Mouse (Mus musculus): ENCODE measurements at regions not wholly inside any gene's neighbourhood (a gene's known extent, or its start where the extent isn't known, plus 50 kb on each side); places are given as distances from the start of the nearest gene placed in this dataset.

- WGBS, result 35% methylated on average over 8 of the region's 8 CpGs
- H3K9ac ChIP-seq (replicated peaks), result no peak overlapping the region
- H3K9me3 ChIP-seq, result no peaks in the 10 kb centered on the region
- H3K4me2 ChIP-seq, result no peak overlapping the region
- peaks cover 10% of the 10 kb centered on the region for H3K4me1 ChIP-seq (replicated peaks)
- no peak for ATAC-seq (ENCODE audit: insufficient number of reproducible peaks, insufficient read depth, low FRiP score, low TSS enrichment, low read depth)
- no peak overlapping the region for H3K27ac ChIP-seq
- peaks cover 5% of the 10 kb centered on the region; the same call in 1 of the 2 replicates for H3K27me3 ChIP-seq
- no peaks in the 10 kb centered on the region for H3K36me3 ChIP-seq
- no peak overlapping the region for H3K4me3 ChIP-seq (replicated peaks)
Observed at GRCm38 (mm10) chr9:46406606-46407005, 86.8 kb upstream of the 4931429L15Rik start.

DNA sequence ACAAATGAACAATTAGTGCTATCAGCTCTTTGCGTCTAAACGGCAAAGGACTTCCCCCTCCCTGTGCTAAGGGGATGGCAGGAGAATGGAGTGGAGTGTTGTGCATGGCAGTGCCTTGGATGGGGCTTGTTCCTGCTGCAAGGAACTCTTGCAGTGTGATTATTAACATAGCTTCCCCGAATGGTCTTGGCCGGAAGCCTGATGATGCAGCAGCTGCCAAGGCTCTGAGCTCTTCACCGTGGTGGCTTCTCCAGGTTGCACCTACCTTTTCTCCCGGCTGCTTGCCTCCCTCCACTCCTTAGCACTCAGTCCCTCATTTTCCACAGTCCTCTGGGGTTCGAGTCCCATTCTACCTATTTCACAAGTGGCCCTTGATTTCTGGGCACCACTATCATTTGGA is 76.8 kb upstream of the 4931429L15Rik start:
- WGBS, result 87% methylated on average over 7 of the region's 7 CpGs
- H3K9ac ChIP-seq (replicated peaks), result no peak overlapping the region
- no peak for ATAC-seq (ENCODE audit: insufficient number of reproducible peaks, insufficient read depth, low FRiP score, low TSS enrichment, low read depth)
- H3K4me1 ChIP-seq (replicated peaks), result no peaks in the 10 kb centered on the region
- H3K9me3 ChIP-seq, result no peaks in the 10 kb centered on the region
- no peak overlapping the region for H3K4me3 ChIP-seq (replicated peaks)
- H3K27me3 ChIP-seq, result peaks cover 65% of the 10 kb centered on the region
- no peak overlapping the region for H3K27ac ChIP-seq
- H3K4me2 ChIP-seq, result no peak overlapping the region
- no peaks in the 10 kb centered on the region for H3K36me3 ChIP-seq

- Histone ChIP-seq H3K9ac (replicated peaks) (no peak overlapping the region), H3K4me2 (no peak overlapping the region), H3K36me3 (no peaks in the 10 kb centered on the region), H3K4me1 (replicated peaks) (no peaks in the 10 kb centered on the region), H3K27ac (no peak overlapping the region), H3K27me3 (peaks cover 78% of the 10 kb centered on the region), H3K9me3 (no peaks in the 10 kb centered on the region), H3K4me3 (replicated peaks) (no peak overlapping the region)
- no peak for ATAC-seq (ENCODE audit: insufficient number of reproducible peaks, insufficient read depth, low FRiP score, low TSS enrichment, low read depth)
- WGBS, result 55% methylated on average over 14 of the region's 14 CpGs
Observed at GRCm38 (mm10) chr9:46395156-46395765, 75.5 kb upstream of the 4931429L15Rik start.

DNA sequence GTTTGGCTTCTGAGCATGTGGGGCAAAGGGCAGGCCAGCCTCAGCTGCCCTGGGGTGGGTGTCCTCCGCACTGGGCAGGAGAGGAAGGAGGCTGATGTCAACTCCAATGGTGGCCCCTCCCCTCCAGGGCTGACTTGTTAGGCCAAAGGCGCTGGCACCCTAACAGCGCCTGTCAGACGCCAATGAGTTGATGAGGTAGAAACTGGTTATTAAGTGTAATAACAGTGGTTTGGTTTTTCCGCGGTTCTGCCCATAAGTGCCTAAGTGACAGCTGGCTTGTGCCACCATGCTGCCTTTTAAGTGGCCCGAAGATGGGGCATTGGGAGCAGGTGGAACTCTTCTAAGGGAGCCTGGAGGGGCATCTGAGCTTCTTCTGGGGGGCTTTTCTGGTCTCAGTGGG is 74.5 kb upstream of the 4931429L15Rik start:
- Histone ChIP-seq H3K27ac (no peak overlapping the region), H3K27me3 (peaks cover 81% of the 10 kb centered on the region), H3K9ac (replicated peaks) (no peak overlapping the region), H3K9me3 (no peaks in the 10 kb centered on the region), H3K4me3 (replicated peaks) (no peak overlapping the region), H3K4me1 (replicated peaks) (peaks cover 5% of the 10 kb centered on the region), H3K4me2 (no peak overlapping the region), H3K36me3 (no peaks in the 10 kb centered on the region)
- ATAC-seq (ENCODE audit: insufficient number of reproducible peaks, insufficient read depth, low FRiP score, low TSS enrichment, low read depth), result no peak
- WGBS, result 77% methylated on average over 7 of the region's 7 CpGs

- Histone ChIP-seq H3K4me2 (no peak overlapping the region), H3K4me1 (replicated peaks) (peaks cover 13% of the 10 kb centered on the region), H3K9me3 (no peaks in the 10 kb centered on the region), H3K27ac (no peak overlapping the region), H3K9ac (replicated peaks) (no peak overlapping the region), H3K4me3 (replicated peaks) (no peak overlapping the region), H3K36me3 (no peaks in the 10 kb centered on the region), H3K27me3 (peaks cover 76% of the 10 kb centered on the region)
- WGBS, result 7% methylated on average over 23 of the region's 23 CpGs
- ATAC-seq (ENCODE audit: insufficient number of reproducible peaks, insufficient read depth, low FRiP score, low TSS enrichment, low read depth), result no peak
Observed at GRCm38 (mm10) chr9:46392641-46393321, 73.0 kb upstream of the 4931429L15Rik start.

GRCm38 (mm10) chr9:46389741-46390140 is 70.0 kb upstream of the 4931429L15Rik start:
- Histone ChIP-seq H3K4me2 (peak overlapping the region; percentile 73), H3K9ac (replicated peaks) (peak overlapping the region; percentile 62), H3K9me3 (peaks cover 7% of the 10 kb centered on the region; the same call in 1 of the 2 replicates), H3K36me3 (no peaks in the 10 kb centered on the region), H3K4me1 (replicated peaks) (peaks cover 13% of the 10 kb centered on the region), H3K27me3 (peaks cover 47% of the 10 kb centered on the region), H3K4me3 (replicated peaks) (peak overlapping the region; percentile 47), H3K27ac (no peak overlapping the region)
- no peak for ATAC-seq (ENCODE audit: insufficient number of reproducible peaks, insufficient read depth, low FRiP score, low TSS enrichment, low read depth)
- 11% methylated on average over 9 of the region's 9 CpGs for WGBS

DNA sequence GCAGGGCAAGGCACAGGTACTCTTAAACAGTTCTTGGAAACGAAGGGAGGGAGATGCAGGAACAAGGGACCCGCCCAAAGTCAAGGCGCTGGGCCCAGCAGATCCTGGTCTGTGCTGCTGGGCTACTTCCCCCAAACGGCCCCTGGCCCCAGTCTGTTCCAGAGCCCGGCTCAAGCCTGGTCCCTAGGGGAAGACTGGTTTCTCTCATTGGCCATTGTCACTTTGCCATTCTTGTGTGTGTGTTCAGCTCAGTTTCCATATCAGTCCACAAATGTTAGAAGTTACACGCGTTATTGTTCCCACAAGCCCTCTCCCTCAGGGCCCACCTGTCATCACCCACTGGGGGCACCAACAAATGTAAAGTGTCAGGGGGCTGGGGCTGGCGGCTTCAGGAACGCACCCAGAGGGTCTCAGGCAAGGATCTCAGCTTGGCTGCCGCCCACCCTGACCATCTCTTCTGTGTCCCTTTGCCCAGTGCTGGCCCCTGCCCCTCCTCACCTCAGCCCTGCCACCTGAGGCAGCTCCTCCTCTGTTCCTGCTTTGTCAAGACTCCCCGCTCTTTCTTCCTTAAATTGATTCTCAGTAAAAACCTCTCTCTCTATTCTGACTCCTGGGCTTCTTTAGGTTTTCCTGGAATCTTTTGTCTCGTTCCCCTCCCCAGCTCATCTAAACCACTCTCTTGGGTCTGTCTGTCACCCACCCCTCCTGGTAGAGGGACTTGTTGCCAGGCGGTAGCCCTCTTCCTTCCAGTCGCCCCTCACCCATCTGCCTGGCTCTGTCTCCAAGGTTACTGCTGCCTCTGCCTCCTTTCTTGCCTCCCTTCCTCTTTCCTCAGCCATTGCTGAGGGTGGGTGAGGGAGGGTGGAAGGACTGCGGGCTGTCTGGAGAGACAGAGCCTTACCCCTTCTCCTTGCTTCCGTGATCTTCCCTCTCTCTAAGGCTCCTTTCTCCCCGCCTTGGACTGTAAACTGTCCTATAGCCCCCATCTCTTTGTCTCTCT is 69.2 kb upstream of the 4931429L15Rik start:
- peaks cover 7% of the 10 kb centered on the region; the same call in 1 of the 2 replicates for H3K9me3 ChIP-seq
- no peaks in the 10 kb centered on the region for H3K36me3 ChIP-seq
- H3K27me3 ChIP-seq, result peaks cover 39% of the 10 kb centered on the region
- WGBS, result 28% methylated on average over 17 of the region's 17 CpGs
- ATAC-seq (ENCODE audit: insufficient number of reproducible peaks, insufficient read depth, low FRiP score, low TSS enrichment, low read depth), result no peak; the same call in 1 of the 2 replicates
- H3K27ac ChIP-seq, result peak overlapping the region; percentile 23; the same call in 1 of the 2 replicates
- H3K9ac ChIP-seq (replicated peaks), result peak overlapping the region; percentile 62
- H3K4me2 ChIP-seq, result peak overlapping the region; percentile 73
- peak overlapping the region; percentile 47 for H3K4me3 ChIP-seq (replicated peaks)
- H3K4me1 ChIP-seq (replicated peaks), result peaks cover 13% of the 10 kb centered on the region

GRCm38 (mm10) chr9:46386333-46386732 is 66.5 kb upstream of the 4931429L15Rik start:
- Histone ChIP-seq H3K27ac (no peak overlapping the region), H3K9ac (replicated peaks) (no peak overlapping the region), H3K36me3 (no peaks in the 10 kb centered on the region), H3K4me1 (replicated peaks) (peaks cover 22% of the 10 kb centered on the region), H3K4me3 (replicated peaks) (no peak overlapping the region), H3K4me2 (no peak overlapping the region), H3K27me3 (peaks cover 21% of the 10 kb centered on the region), H3K9me3 (peaks cover 7% of the 10 kb centered on the region; the same call in 1 of the 2 replicates)
- no peak for ATAC-seq (ENCODE audit: insufficient number of reproducible peaks, insufficient read depth, low FRiP score, low TSS enrichment, low read depth)
- 96% methylated on average over 3 of the region's 3 CpGs for WGBS

DNA sequence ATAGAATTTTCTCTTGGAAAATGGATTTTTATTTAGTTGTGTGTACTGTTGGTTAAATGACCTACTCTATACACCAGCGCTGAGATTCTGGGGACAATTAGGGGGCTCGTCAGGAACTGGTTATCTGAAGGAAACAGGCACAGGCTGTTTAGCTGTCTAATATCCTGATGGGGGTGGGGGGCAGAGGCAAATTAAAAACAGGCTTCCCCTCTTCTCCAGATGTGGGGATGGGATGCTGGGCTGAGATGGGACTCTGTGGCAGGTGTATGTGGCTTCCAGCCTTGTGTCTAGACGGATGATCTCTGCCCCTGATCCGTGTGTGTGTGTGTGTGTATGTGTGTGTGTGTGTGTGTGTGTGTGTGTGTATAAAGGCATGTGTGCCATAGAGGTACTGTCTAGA is 61.6 kb upstream of the 4931429L15Rik start:
- peaks cover 2% of the 10 kb centered on the region; the same call in 1 of the 2 replicates for H3K27me3 ChIP-seq
- peaks cover 4% of the 10 kb centered on the region; the same call in 1 of the 2 replicates for H3K9me3 ChIP-seq
- H3K4me3 ChIP-seq (replicated peaks), result no peak overlapping the region
- H3K4me1 ChIP-seq (replicated peaks), result peaks cover 30% of the 10 kb centered on the region
- no peak overlapping the region for H3K9ac ChIP-seq (replicated peaks)
- H3K27ac ChIP-seq, result no peak overlapping the region
- 13% methylated on average over 4 of the region's 4 CpGs for WGBS
- ATAC-seq (ENCODE audit: insufficient number of reproducible peaks, insufficient read depth, low FRiP score, low TSS enrichment, low read depth), result peak; percentile 52; the same call in 1 of the 2 replicates
- H3K4me2 ChIP-seq, result no peak overlapping the region
- H3K36me3 ChIP-seq, result no peaks in the 10 kb centered on the region

DNA sequence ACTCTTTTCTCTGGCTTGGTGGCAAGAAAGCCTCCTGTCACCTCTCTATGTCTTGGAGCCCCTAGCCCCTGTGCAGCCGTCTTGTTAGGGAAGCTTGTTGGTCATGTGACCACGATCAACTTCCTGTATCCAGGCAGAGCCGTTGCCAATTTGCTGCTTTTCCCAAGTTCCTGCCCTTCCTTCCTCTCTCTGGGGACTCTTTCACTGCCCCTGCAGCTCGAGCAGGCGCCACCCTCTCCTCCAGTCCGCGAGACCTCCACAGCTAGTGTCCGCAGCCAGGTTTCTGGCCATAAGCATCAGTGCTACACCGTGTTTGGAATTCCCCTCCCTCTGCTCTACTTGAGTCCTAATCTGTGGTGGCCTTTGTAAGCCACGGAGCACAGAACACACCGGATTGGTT is 59.7 kb upstream of the 4931429L15Rik start:
- H3K27me3 ChIP-seq, result peaks cover 2% of the 10 kb centered on the region; the same call in 1 of the 2 replicates
- ATAC-seq (ENCODE audit: insufficient number of reproducible peaks, insufficient read depth, low FRiP score, low TSS enrichment, low read depth), result no peak
- WGBS, result 67% methylated on average over 11 of the region's 11 CpGs
- H3K4me3 ChIP-seq (replicated peaks), result no peak overlapping the region
- no peak overlapping the region for H3K9ac ChIP-seq (replicated peaks)
- H3K36me3 ChIP-seq, result no peaks in the 10 kb centered on the region
- H3K4me2 ChIP-seq, result no peak overlapping the region
- H3K9me3 ChIP-seq, result no peaks in the 10 kb centered on the region
- peaks cover 30% of the 10 kb centered on the region for H3K4me1 ChIP-seq (replicated peaks)
- H3K27ac ChIP-seq, result no peak overlapping the region

GRCm38 (mm10) chr9:46378339-46378738 is 58.6 kb upstream of the 4931429L15Rik start:
- 84% methylated on average over 3 of the region's 3 CpGs for WGBS
- ATAC-seq (ENCODE audit: insufficient number of reproducible peaks, insufficient read depth, low FRiP score, low TSS enrichment, low read depth), result no peak
- H3K36me3 ChIP-seq, result no peaks in the 10 kb centered on the region
- no peak overlapping the region for H3K4me3 ChIP-seq (replicated peaks)
- no peaks in the 10 kb centered on the region for H3K9me3 ChIP-seq
- H3K9ac ChIP-seq (replicated peaks), result no peak overlapping the region
- no peak overlapping the region for H3K27ac ChIP-seq
- H3K4me1 ChIP-seq (replicated peaks), result peaks cover 27% of the 10 kb centered on the region
- no peak overlapping the region for H3K4me2 ChIP-seq
- H3K27me3 ChIP-seq, result peaks cover 2% of the 10 kb centered on the region; the same call in 1 of the 2 replicates
